Mouse (Mus musculus): ENCODE measurements around the gene Trp53bp2. TPM values are rescaled to one million over a fixed set of nuclear protein-coding genes. Genes with fewer than 3 reads are reported as not detected.

Trp53bp2 gene
- polyA plus RNA-seq, 1 experiment from 2014 or later = 34.1 TPM

DNA sequence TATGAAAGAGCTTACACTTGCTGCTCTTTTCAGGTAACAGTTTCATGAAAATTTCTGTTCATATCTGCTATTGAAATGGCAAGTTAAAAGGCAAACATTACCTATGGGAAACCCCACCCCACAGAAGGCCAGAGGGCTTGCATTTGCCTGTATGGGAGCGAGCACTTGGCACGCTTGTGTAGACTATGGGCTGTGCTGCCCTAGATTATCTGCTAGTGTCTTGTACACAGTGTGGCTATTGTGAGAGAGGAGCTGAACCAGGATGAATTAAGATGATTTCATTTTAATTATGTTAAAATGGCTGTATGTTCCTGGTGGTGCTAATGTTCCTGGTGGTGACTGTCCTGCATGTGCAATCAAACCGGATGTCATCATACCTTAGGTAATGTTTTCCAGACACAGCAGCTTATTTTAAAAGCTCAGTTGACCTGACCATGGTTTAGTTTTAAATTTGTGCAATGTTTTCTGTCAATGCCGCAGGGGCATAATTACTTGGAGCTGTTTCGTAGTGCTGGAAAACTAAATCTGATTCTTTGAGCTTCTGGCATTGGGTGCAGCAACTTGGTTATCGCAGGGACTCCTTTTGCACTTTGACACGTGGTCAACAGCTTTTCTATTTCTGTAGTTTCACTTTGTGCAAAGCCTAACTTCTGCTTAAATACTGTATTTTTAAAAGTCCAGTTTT lies 3.8 kb downstream of the Trp53bp2 start:
- Histone ChIP-seq H3K27ac (replicated peaks) (no peak overlapping the region), H3K27me3 (replicated peaks; ENCODE audit: low read depth, poor library complexity, severe bottlenecking) (no peaks in the 10 kb centered on the region), H3K9me3 (no peaks in the 10 kb centered on the region), H3K4me3 (peak overlapping the region; percentile 19; the same call in 1 of the 2 replicates), H3K36me3 (replicated peaks) (peaks cover 13% of the 10 kb centered on the region), H3K4me1 (peaks cover 60% of the 10 kb centered on the region)
- 55% methylated on average over 7 of the region's 7 CpGs for WGBS
- DNase-seq (ENCODE audit: low spot score) = no peak

DNA sequence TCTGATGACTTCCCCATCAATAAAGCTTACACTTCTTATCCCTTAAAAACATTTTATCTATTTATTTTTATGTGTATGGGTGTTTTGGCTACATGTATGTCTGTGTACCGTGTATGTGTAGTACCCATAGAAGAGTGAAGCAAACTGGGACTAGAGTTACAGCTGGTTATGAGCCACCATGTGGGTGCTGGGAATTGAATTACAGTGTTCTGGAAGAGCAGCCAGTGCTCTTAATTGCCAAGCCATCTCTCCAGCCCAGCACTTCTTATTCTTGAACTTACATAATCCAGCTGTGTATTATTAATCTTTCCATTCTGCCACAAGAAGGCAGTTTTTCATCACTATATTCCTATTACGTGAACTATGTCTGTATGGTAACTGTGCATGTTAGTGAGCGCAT lies 10.5 kb downstream of the Trp53bp2 start:
- no peaks in the 10 kb centered on the region for H3K9me3 ChIP-seq
- H3K27me3 ChIP-seq (replicated peaks; ENCODE audit: low read depth, poor library complexity, severe bottlenecking) = no peaks in the 10 kb centered on the region
- 75% methylated on average over 3 of the region's 3 CpGs for whole genome bisulfite sequencing
- H3K4me3 ChIP-seq = no peak overlapping the region
- peaks cover 23% of the 10 kb centered on the region for H3K36me3 ChIP-seq (replicated peaks)
- H3K27ac ChIP-seq (replicated peaks) = no peak overlapping the region
- DNase-seq (ENCODE audit: low spot score) = no peak
- peaks cover 35% of the 10 kb centered on the region for H3K4me1 ChIP-seq

- Histone ChIP-seq H3K4me3 (no peak overlapping the region), H3K9me3 (no peaks in the 10 kb centered on the region), H3K36me3 (replicated peaks) (peaks cover 9% of the 10 kb centered on the region), H3K27me3 (replicated peaks; ENCODE audit: low read depth, poor library complexity, severe bottlenecking) (no peaks in the 10 kb centered on the region), H3K27ac (replicated peaks) (no peak overlapping the region), H3K4me1 (peaks cover 18% of the 10 kb centered on the region)
- 90% methylated on average over 2 of the region's 2 CpGs for WGBS
- DNase-seq (ENCODE audit: low spot score) = no peak
Observed at GRCm38 (mm10) chr1:182424274-182424673, 15.3 kb downstream of the Trp53bp2 start.

GRCm38 (mm10) chr1:182425176-182425575 lies 16.2 kb downstream of the Trp53bp2 start:
- 79% methylated on average over 3 of the region's 3 CpGs for WGBS
- Histone ChIP-seq H3K27ac (replicated peaks) (no peak overlapping the region), H3K27me3 (replicated peaks; ENCODE audit: low read depth, poor library complexity, severe bottlenecking) (no peaks in the 10 kb centered on the region), H3K4me3 (no peak overlapping the region), H3K36me3 (replicated peaks) (peaks cover 18% of the 10 kb centered on the region), H3K9me3 (no peaks in the 10 kb centered on the region), H3K4me1 (peaks cover 10% of the 10 kb centered on the region)
- DNase-seq (ENCODE audit: low spot score) = no peak

- Histone ChIP-seq H3K27me3 (replicated peaks; ENCODE audit: low read depth, poor library complexity, severe bottlenecking) (no peaks in the 10 kb centered on the region), H3K9me3 (no peaks in the 10 kb centered on the region), H3K4me3 (no peak overlapping the region), H3K36me3 (replicated peaks) (peaks cover 29% of the 10 kb centered on the region), H3K27ac (replicated peaks) (no peak overlapping the region), H3K4me1 (peaks cover 6% of the 10 kb centered on the region; the same call in 1 of the 2 replicates)
- DNase-seq (ENCODE audit: low spot score) = no peak
- WGBS = 60% methylated on average over 2 of the region's 2 CpGs
Observed at GRCm38 (mm10) chr1:182426444-182426843, 17.5 kb downstream of the Trp53bp2 start.

GRCm38 (mm10) chr1:182427426-182427825 lies 18.5 kb downstream of the Trp53bp2 start:
- WGBS = 87% methylated on average over 1 of the region's 1 CpGs
- H3K27ac ChIP-seq (replicated peaks) = no peak overlapping the region
- peaks cover 6% of the 10 kb centered on the region; the same call in 1 of the 2 replicates for H3K4me1 ChIP-seq
- H3K27me3 ChIP-seq (replicated peaks; ENCODE audit: low read depth, poor library complexity, severe bottlenecking) = no peaks in the 10 kb centered on the region
- DNase-seq (ENCODE audit: low spot score) = no peak
- H3K36me3 ChIP-seq (replicated peaks) = peaks cover 38% of the 10 kb centered on the region
- H3K4me3 ChIP-seq = no peak overlapping the region
- H3K9me3 ChIP-seq = no peaks in the 10 kb centered on the region

- no peak overlapping the region for H3K27ac ChIP-seq (replicated peaks)
- peaks cover 58% of the 10 kb centered on the region for H3K36me3 ChIP-seq (replicated peaks)
- no peaks in the 10 kb centered on the region for H3K27me3 ChIP-seq (replicated peaks; ENCODE audit: low read depth, poor library complexity, severe bottlenecking)
- H3K9me3 ChIP-seq = no peaks in the 10 kb centered on the region
- no peak for DNase-seq (ENCODE audit: low spot score)
- H3K4me3 ChIP-seq = no peak overlapping the region
- peaks cover 6% of the 10 kb centered on the region; the same call in 1 of the 2 replicates for H3K4me1 ChIP-seq
- 86% methylated on average over 3 of the region's 3 CpGs for WGBS
Observed at GRCm38 (mm10) chr1:182429826-182430225, 20.9 kb downstream of the Trp53bp2 start.

GRCm38 (mm10) chr1:182430676-182431075 lies 21.7 kb downstream of the Trp53bp2 start:
- Histone ChIP-seq H3K4me1 (peaks cover 5% of the 10 kb centered on the region; the same call in 1 of the 2 replicates), H3K4me3 (no peak overlapping the region), H3K9me3 (no peaks in the 10 kb centered on the region), H3K27me3 (replicated peaks; ENCODE audit: low read depth, poor library complexity, severe bottlenecking) (no peaks in the 10 kb centered on the region), H3K36me3 (replicated peaks) (peaks cover 66% of the 10 kb centered on the region), H3K27ac (replicated peaks) (no peak overlapping the region)
- no peak for DNase-seq (ENCODE audit: low spot score)
- 93% methylated on average over 2 of the region's 2 CpGs for WGBS

DNA sequence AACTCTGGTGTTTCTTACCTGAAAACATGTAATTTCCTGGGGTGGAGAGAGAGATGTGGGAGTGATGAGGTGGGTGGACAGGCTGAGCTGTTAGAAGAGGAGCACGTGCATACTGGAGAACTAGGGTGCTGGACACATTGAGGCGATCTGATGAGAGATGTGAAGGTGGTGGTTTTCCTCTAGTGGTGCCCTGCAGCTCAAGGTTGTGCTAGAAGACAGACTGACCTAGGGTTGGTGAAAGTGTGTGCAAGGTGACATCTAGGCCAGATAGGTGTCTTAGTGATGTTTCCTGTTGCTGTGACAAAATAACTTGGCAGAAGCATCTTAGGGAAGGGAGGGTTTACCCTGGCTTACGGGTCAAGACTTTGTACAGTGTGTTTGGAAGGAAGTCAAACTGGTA lies 23.1 kb downstream of the Trp53bp2 start:
- Histone ChIP-seq H3K4me3 (no peak overlapping the region), H3K27me3 (replicated peaks; ENCODE audit: low read depth, poor library complexity, severe bottlenecking) (no peaks in the 10 kb centered on the region), H3K36me3 (replicated peaks) (peaks cover 79% of the 10 kb centered on the region), H3K9me3 (no peaks in the 10 kb centered on the region), H3K27ac (replicated peaks) (no peak overlapping the region), H3K4me1 (no peaks in the 10 kb centered on the region)
- no peak for DNase-seq (ENCODE audit: low spot score)
- WGBS = 93% methylated on average over 3 of the region's 3 CpGs

DNA sequence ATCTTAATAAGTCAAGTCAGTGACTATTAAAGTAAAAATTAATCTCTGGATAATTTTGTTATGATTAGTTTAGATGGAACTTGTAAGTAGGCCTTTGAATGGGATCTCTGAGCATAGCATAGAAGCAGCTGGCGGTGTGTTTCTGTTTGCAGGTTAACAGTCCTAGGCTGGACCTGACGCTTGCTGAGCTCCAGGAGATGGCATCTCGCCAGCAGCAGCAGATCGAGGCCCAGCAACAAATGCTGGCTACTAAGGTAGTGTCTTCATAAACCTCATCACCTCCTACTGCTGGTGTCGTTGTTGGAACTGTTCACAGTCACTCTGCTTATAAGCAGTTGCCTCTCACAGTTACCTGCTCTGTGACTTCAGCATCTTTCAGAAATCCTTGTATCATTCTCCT lies 27.8 kb downstream of the Trp53bp2 start:
- Histone ChIP-seq H3K9me3 (no peaks in the 10 kb centered on the region), H3K36me3 (replicated peaks) (peaks cover 93% of the 10 kb centered on the region), H3K27ac (replicated peaks) (no peak overlapping the region), H3K27me3 (replicated peaks; ENCODE audit: low read depth, poor library complexity, severe bottlenecking) (no peaks in the 10 kb centered on the region), H3K4me3 (no peak overlapping the region), H3K4me1 (no peaks in the 10 kb centered on the region)
- WGBS = 92% methylated on average over 5 of the region's 5 CpGs
- DNase-seq (ENCODE audit: low spot score) = no peak

DNA sequence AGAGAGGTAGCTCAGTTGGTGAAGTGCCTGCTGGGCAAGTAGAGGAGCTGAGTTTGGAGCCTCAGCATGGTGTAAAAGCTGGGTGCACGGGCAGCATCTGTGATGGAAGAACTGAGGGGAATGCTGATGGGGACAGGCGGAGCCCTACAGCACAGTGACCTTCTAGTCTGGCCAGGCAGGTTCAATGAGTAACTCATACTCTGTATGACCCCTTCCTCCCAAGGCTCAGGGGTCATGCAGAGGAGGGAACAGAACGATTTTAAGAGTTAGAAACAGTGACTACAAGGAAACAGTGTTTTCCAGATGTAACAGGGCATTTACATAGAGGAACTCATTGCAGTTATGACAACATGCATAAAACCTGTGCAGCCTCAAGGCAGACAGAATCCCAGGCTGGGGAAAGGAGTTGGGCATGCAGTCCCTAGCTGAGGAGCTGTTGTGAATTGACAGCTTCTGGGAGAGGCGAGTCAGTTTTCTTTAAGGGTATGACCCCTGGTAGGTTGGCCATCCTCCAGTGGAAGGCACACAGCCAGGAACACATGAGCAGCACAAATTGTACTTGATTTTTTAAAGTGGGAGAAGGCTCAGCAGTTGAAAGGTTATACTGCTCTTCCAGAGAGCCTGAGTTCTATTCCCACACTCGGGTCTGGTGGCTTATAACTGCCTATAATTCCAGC lies 30.7 kb downstream of the Trp53bp2 start:
- Histone ChIP-seq H3K4me1 (no peaks in the 10 kb centered on the region), H3K27me3 (replicated peaks; ENCODE audit: low read depth, poor library complexity, severe bottlenecking) (no peaks in the 10 kb centered on the region), H3K27ac (replicated peaks) (no peak overlapping the region), H3K4me3 (no peak overlapping the region), H3K36me3 (replicated peaks) (peaks cover 95% of the 10 kb centered on the region), H3K9me3 (no peaks in the 10 kb centered on the region)
- no peak for DNase-seq (ENCODE audit: low spot score)
- 86% methylated on average over 5 of the region's 5 CpGs for WGBS

- Histone ChIP-seq H3K27ac (replicated peaks) (no peak overlapping the region), H3K4me1 (no peaks in the 10 kb centered on the region), H3K9me3 (no peaks in the 10 kb centered on the region), H3K4me3 (no peak overlapping the region), H3K36me3 (replicated peaks) (peaks cover 96% of the 10 kb centered on the region), H3K27me3 (replicated peaks; ENCODE audit: low read depth, poor library complexity, severe bottlenecking) (no peaks in the 10 kb centered on the region)
- DNase-seq (ENCODE audit: low spot score) = no peak
- WGBS = 87% methylated on average over 18 of the region's 18 CpGs
Observed at GRCm38 (mm10) chr1:182441791-182442473, 33.0 kb downstream of the Trp53bp2 start.

Data from embryonic facial prominence, embryonic 10.5 days (tissue).